Mouse (Mus musculus) adrenal gland, adult 18-20 months (tissue): ENCODE data around the gene Entpd7. TPM values are rescaled to one million over a fixed set of nuclear protein-coding genes. Genes with fewer than 3 reads are reported as not detected.

ENCODE experiments used
- DNase-seq, 2 experiments: peaks; one replicate each; pipeline ENCODE4 v3.0.0; 2021 to 2022; ENCODE audit warnings: low spot score in 2 of 2
- long read RNA-seq, 2 experiments: library from polyadenylated mRNA; stranded (forward); transcript quantifications; one replicate each; pipeline ENCODE4 v2.0.0; 2021
- total RNA-seq, 2 experiments: library from RNA; stranded (reverse); gene quantifications; 1 replicate in 1 of 2; 2 replicates in 1 of 2; pipeline ENCODE4 v1.2.3; 2021

Gene Entpd7
- total RNA-seq = 10 to 100 TPM; 13.0 to 20.6 TPM
- long read RNA-seq, experiment 1, full-length matches to known transcripts = 1 of 2 reads
- long read RNA-seq, experiment 1, partial matches to known transcripts = 1 of 2 reads
- long read RNA-seq, experiment 1, other reads (novel, unspliced or antisense) = 0 of 2 reads
- long read RNA-seq, experiment 2, partial matches to known transcripts = 1 of 3 reads
- long read RNA-seq, experiment 2, other reads (novel, unspliced or antisense) = 2 of 3 reads

GRCm38 (mm10) chr19:43689419-43690246 lies at the start of gene Entpd7:
Gene Entpd7 (plus strand): TSS chr19:43689672.
- DNase-seq = peak; percentile 95

DNA sequence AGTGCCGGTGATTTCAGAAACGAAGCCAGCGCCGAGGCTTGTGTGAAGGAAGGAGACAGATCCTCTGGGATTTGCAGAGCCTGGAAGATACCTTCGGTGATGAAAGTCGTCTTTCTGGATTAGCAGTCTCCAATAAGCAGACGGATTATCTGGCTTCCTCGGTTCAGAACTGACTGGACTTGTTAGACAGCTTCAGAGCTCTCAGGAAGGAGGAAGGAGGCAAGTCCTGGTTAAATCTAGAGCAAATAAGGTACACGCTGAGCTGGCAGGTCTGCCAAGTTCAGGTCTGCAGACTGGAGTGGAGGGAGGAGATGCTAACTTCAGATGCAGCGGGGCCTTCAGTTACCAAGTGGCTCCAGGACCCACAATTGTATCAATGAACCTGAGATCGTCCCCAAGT lies 47.6 kb upstream of the Entpd7 start:
- no peak for DNase-seq

- no peak for DNase-seq
Observed at GRCm38 (mm10) chr19:43642843-43643242, 46.6 kb upstream of the Entpd7 start.

DNA sequence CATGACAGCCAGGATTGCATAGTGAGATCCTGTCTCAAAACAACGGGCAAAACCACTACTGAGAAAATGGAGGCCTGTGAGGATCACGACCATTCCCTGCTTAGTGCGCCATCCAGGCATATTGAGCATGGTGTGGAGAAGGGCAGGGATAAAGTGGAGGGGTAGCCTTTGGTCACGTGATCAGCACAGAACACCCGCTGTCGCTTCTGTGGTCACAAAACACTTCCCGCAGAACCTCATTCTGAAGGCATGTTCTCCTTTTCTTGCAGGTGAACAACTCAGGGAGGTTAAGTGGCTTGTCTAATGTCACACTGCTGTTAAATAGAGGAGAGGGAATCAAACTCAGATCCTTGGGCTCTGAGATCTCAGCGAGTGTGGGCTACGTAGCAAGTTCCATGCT lies 44.0 kb upstream of the Entpd7 start:
- no peak for DNase-seq

DNA sequence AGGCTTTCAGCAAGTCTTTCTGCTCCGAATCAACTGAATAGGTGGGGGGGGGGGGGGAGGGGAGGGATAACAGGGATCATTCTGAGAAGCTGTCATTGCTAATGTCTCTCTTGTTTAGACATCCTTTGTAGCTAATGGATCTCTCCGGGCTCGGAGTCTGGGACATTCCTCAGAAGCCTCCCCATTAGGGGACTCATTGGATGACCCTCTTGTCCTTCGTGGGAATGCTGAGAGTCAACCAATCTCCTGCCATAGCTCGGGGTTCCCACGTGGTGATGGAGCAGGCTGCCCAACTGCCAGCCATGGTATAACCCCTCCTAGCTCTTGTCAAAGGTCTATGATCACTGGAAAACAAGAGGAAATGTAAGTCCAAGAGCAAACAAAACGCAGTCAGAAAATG lies 42.6 kb upstream of the Entpd7 start:
- no peak for DNase-seq

DNA sequence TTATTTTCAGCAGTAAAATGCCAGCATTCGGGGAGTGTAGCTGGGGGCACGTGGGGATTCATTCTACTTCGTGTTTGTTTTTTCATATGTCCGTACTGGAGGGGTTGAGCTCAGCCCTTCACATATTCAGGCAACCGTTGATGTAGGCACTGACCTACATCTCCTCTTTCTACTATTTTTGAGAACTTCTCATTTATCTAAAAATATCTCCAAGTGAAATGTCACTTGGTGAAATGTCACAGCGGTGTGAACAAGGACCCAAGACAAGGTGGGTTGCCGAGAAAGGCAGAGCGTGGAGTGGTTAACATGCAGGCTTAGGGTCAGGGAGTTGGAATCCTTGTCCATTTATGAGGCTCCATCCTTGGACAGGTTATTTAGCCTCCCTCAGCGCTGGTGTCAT lies 42.2 kb upstream of the Entpd7 start:
- no peak for DNase-seq

DNA sequence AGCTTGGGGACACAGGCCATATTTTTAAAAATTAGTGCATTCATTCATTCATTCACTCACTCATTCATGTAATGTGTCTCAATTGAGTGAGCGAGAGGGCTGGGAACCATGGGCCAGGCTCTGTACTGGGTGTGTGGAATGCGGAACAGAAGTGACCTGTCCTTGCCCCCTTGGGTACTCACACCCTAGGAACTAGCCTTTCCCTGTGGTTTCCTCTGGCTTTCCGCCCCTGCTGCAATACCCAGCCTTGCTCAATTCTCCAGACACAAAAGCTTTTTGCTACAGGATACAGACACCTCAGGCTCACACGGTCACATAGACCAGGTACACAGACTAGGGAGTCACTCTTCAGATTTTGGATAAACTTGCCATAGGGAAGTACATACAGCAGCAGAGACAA lies 41.1 kb upstream of the Entpd7 start:
- DNase-seq = no peak

DNA sequence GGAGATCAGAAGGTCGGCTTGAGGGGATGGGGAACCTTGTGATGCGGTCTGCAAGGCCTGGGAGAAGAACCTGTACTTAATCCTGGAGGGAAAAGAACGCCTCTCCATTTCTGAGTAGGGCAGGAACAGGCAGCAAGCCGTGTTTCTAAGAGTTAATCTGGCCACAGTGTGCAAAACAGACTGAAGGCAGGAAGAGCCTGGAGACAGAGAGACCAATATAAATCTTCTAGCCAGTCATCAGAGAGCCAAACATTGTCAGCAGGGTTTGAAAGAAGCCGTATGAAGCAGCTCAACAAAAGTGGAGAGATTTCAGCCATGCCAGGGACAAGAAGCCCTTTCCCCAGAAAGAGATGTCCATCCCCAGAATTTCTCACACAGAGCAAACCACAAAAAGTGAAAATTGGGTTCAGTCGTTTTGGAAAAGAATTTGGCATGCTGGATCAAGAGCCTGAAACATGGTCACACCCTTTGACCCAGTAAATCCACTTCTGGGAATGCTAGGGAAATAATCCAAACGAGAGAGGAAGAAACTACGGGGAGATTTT lies 38.2 kb upstream of the Entpd7 start:
- DNase-seq = no peak

DNA sequence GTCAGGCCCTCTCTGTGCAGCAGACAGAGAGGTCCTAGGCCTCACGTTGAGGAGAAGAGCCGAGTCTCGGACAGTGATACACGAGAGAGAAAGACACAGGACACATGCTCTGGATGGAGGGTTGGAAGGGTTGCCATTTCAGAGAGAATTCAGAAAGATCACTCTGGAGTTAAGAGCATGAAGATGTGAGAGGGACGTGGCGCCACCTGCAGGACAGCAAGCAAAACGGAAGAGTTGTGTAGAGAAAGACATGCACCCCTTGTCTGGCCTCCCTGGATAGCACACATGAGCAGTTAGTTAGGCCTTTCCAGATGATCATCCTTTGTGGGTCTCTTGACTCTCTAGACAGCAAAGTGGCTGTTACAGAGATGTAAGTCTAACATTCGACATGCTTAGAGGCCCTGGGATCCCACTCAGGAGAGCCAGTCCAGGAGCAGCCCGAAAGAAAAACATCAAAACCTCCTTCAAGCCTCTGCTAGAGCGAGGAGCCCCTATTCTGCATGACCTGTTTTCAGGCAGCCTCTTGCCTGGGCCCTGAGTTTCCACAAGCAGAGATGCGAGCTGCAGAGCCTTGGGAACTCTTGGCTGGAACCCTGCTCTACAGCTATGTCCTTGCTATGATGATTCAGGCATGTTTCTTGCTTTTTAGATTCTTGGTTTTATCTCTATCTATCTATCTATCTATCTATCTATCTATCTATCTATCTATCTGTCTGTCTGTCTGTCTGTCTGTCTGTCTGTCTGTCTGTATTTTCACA lies 33.6 kb upstream of the Entpd7 start:
- DNase-seq = peak in 1 of 2 experiments; percentile 67

GRCm38 (mm10) chr19:43659632-43660031 lies 29.8 kb upstream of the Entpd7 start:
- no peak for DNase-seq

DNA sequence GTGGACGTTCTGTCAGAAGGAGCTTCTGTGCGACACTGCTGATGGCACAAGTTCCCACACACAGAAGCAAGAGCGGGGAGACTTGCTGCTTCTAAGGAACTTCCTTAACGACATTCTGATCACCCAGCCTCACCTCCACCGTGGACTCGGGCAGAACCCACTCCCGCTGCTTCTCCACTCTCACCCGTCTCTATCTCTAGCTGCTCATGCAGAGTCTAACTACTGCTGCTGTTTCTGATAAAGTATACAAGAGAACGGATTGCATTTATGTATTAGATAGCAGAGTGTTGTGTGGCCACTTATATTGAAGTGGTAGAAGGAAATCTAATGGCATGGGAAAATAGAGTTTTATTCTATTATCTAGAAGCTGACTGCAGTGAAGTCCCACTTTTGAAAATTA lies 28.7 kb upstream of the Entpd7 start:
- DNase-seq = no peak

DNA sequence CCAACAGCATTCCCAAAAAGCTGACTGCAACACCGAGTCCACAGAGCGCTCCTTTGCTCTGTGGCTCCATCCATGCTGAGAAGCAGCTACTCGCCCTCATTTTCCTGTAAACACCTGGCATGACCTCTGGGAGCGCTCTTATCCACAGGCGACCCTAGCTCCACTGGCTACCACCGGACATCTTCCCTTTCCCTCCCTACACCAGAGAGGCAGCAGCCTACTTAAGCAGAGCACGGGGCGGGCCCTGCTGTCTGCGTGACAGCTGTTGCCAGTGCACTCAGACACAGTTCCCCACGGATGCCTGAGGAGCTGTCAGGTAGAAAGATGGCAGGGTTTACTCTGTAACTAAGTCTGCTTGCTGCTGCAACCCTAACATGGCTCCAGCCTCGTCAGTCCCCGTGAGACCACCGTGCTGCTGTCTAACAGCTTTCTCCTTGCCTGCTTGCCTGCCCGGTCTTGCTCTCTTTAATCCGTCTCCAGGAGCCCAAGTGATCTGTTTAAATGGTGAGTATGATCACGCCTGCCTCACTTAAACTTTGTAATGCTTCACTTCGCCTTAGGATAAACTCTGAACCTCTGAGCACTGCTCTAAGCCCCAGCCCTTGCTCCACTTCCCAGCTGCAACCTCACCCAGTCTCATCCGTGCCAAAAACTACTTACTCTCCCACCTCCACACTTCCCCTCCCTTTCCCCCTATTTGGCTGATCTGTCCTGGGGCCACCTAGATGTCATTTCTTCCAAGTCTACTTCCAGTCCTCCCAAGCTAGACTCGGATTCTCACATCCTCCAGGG lies 27.1 kb upstream of the Entpd7 start:
- DNase-seq = no peak

GRCm38 (mm10) chr19:43663471-43663870 lies 26.0 kb upstream of the Entpd7 start:
- no peak for DNase-seq

DNA sequence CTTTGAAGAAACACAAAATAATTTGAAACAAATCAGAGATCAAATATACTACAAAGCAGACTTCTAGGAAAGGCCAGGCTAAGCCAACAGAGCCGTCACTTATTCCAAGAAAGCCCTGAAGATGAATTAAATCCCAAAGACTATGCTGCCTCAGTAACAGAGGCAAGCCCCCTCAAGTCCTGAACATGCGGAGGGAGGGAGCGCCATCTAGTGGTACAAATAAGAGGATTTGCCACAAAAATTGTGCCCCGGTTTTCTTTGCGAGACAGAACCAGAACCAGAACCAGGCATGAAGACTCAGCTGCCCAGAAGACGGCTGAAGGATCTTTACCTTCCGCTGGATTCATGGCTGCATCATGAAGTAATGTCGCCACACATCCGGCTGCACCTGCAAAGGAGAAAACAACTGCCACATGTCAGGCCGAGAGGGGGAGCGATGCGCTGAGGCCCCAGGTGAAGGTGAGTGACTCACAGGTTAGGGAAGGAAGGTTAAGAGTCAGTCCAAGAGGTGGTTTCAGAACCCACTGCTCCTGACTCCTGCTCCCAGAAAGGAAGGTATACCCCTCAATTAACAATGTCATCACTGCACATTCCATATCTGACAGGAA lies 23.9 kb upstream of the Entpd7 start:
- DNase-seq = peak; percentile 41 to 43

DNA sequence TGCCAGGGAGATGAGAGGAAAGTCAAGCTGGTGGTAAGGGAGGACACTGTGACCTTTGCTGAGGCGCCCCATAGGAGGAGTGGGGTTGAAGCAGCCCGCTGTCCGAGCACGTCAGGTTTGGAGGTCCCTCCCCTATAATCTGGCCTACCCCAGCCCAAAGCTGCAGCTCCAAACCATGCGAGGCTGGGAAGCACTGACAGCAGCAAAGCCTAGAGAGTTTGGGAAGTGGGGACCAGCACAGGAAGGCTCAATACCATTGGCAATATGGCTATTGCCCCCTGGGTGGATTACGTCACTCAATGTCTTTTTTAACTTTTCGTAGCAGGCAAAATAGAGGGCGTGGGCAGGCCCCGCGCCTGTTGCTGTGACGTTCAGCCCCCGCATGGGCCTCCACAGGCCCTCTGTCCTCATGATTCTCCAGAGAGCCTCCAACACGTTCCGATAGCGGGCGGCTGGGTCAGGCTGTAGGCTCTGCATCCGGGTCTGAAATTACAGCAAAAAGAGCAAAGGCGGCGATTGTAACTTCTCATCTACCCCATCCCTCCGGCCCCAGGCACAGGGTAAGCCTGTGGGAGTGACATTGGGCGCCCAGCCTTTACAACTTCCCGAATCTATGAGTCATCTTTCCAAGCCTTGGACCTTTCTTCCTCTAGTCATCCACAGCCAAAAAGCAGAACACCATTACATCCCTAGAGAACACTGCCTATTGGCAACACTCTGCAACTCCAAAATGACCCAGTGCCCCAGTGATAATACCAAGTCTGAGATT lies 22.6 kb upstream of the Entpd7 start:
- DNase-seq = peak in 1 of 2 experiments; percentile 32

DNA sequence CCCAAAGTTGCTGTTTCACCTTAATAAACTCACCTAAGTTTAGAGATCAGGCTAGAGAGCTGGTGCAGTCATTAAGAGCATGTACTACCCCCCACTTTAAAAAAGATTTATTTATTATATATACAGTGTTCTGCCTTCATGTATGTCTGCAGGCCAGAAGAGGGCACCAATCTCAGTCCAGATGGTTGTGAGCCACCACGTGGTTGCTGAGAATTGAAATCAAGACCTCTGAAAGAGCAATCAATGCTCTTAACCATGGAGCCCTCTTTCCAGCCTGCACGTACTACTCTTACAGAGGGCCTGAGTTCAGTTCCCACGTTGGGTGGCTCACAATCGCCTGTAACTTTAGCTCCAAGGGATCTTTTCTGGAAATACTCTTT lies 22.1 kb upstream of the Entpd7 start:
- no peak for DNase-seq

DNA sequence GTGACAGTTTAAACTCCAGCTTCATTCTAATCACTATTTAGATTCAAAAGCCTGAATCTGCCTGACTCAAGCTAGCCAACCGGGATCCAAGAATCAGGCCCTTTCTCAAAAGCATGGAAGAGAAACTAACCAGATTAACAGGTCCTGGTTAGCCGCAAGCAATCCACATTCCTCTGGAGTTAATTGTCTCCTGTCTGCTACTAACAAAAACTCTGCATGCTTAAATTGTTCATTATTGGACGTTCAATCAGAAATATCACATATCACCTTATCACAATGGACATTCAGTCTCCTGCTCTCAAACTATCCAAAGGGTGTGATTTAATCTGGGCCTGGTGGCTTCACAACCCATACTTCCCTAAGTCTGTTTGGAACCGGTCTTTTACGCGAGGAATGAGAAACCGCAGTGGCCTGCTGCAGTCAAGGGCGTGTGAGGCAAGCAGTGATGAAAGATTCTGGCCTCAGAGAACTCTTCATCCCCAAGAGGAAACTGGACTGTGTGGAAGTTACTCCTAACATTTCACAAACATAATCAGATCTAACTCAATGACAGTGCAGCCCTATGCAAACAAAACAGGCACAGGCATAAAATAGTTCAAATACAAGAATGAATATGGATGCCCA lies 20.2 kb upstream of the Entpd7 start:
- no peak for DNase-seq

GRCm38 (mm10) chr19:43671054-43671453 lies 18.4 kb upstream of the Entpd7 start:
- DNase-seq = no peak
